Mouse (Mus musculus): ENCODE results near the gene Pik3cb. TPM values are rescaled to one million over a fixed set of nuclear protein-coding genes. Genes with fewer than 3 reads are reported as not detected.

Pik3cb gene
- polyA plus RNA-seq, 1 experiment, result 3.4 TPM

GRCm38 (mm10) chr9:99112409-99112808 is 28.0 kb downstream of the Pik3cb start:
- Histone ChIP-seq H3K4me3 (ENCODE audit: insufficient read depth, poor library complexity, severe bottlenecking) (no peak overlapping the region), H3ac (ENCODE audit: control insufficient read depth, insufficient read length, low read depth) (no peak overlapping the region), H3K36me3 (ENCODE audit: control insufficient read depth, insufficient read depth) (no peaks in the 10 kb centered on the region), H3K27me3 (ENCODE audit: control insufficient read depth, insufficient read depth, insufficient read length) (no peaks in the 10 kb centered on the region), H3K79me3 (ENCODE audit: low read depth) (peaks cover 16% of the 10 kb centered on the region), H3K79me2 (ENCODE audit: control insufficient read depth, insufficient read depth) (peaks cover 79% of the 10 kb centered on the region)
- TF ChIP-seq USF1 (IDR thresholded peaks at IDR 0.05; ENCODE audit: low read depth), result no peak
- no peak for TF ChIP-seq CEBPB (IDR thresholded peaks at IDR 0.05; ENCODE audit: low read depth)
- TF ChIP-seq CTCF (IDR thresholded peaks at IDR 0.05; ENCODE audit: control insufficient read depth, insufficient read depth, insufficient read length), result no peak
- TF ChIP-seq MYOG (IDR thresholded peaks at IDR 0.05; ENCODE audit: control insufficient read depth, extremely low read depth, insufficient read length), result no peak

GRCm38 (mm10) chr9:99111085-99111484 is 29.3 kb downstream of the Pik3cb start:
- Histone ChIP-seq H3K27me3 (ENCODE audit: control insufficient read depth, insufficient read depth, insufficient read length) (no peaks in the 10 kb centered on the region), H3ac (ENCODE audit: control insufficient read depth, insufficient read length, low read depth) (no peak overlapping the region), H3K79me2 (ENCODE audit: control insufficient read depth, insufficient read depth) (peaks cover 79% of the 10 kb centered on the region), H3K4me3 (ENCODE audit: insufficient read depth, poor library complexity, severe bottlenecking) (no peak overlapping the region), H3K79me3 (ENCODE audit: low read depth) (peaks cover 17% of the 10 kb centered on the region), H3K36me3 (ENCODE audit: control insufficient read depth, insufficient read depth) (no peaks in the 10 kb centered on the region)
- TF ChIP-seq MYOD1 (IDR thresholded peaks at IDR 0.05; ENCODE audit: control insufficient read depth, insufficient read length, low read depth) (no peak), FOSL1 (IDR thresholded peaks at IDR 0.05; ENCODE audit: insufficient read depth, low read length, poor library complexity, severe bottlenecking) (no peak), CTCF (IDR thresholded peaks at IDR 0.05; ENCODE audit: control insufficient read depth, insufficient read depth, insufficient read length) (no peak)

- H3K36me3 ChIP-seq (ENCODE audit: control insufficient read depth, insufficient read depth), result no peaks in the 10 kb centered on the region
- H3K4me3 ChIP-seq (ENCODE audit: insufficient read depth, poor library complexity, severe bottlenecking), result no peak overlapping the region
- peaks cover 13% of the 10 kb centered on the region for H3K79me3 ChIP-seq (ENCODE audit: low read depth)
- no peaks in the 10 kb centered on the region for H3K27me3 ChIP-seq (ENCODE audit: control insufficient read depth, insufficient read depth, insufficient read length)
- H3ac ChIP-seq (ENCODE audit: control insufficient read depth, insufficient read length, low read depth), result no peak overlapping the region
- TF ChIP-seq FOSL1 (IDR thresholded peaks at IDR 0.05; ENCODE audit: insufficient read depth, low read length, poor library complexity, severe bottlenecking) (no peak), MYOD1 (IDR thresholded peaks at IDR 0.05; ENCODE audit: control insufficient read depth, insufficient read length, low read depth) (no peak), MAX (IDR thresholded peaks at IDR 0.05) (no peak), USF1 (IDR thresholded peaks at IDR 0.05; ENCODE audit: low read depth) (no peak), CEBPB (IDR thresholded peaks at IDR 0.05; ENCODE audit: low read depth) (no peak), MYOG (IDR thresholded peaks at IDR 0.05; ENCODE audit: control insufficient read depth, extremely low read depth, insufficient read length) (no peak), CTCF (IDR thresholded peaks at IDR 0.05; ENCODE audit: control insufficient read depth, insufficient read depth, insufficient read length) (no peak)
- peaks cover 76% of the 10 kb centered on the region for H3K79me2 ChIP-seq (ENCODE audit: control insufficient read depth, insufficient read depth)
Observed at GRCm38 (mm10) chr9:99110213-99110612, 30.2 kb downstream of the Pik3cb start.

- peaks cover 70% of the 10 kb centered on the region for H3K79me2 ChIP-seq (ENCODE audit: control insufficient read depth, insufficient read depth)
- no peak overlapping the region for H3ac ChIP-seq (ENCODE audit: control insufficient read depth, insufficient read length, low read depth)
- no peaks in the 10 kb centered on the region for H3K27me3 ChIP-seq (ENCODE audit: control insufficient read depth, insufficient read depth, insufficient read length)
- H3K36me3 ChIP-seq (ENCODE audit: control insufficient read depth, insufficient read depth), result peaks cover 4% of the 10 kb centered on the region
- H3K4me3 ChIP-seq (ENCODE audit: insufficient read depth, poor library complexity, severe bottlenecking), result no peak overlapping the region
- TF ChIP-seq FOSL1 (IDR thresholded peaks at IDR 0.05; ENCODE audit: insufficient read depth, low read length, poor library complexity, severe bottlenecking) (no peak), CEBPB (IDR thresholded peaks at IDR 0.05; ENCODE audit: low read depth) (no peak), MAX (IDR thresholded peaks at IDR 0.05) (no peak), CTCF (IDR thresholded peaks at IDR 0.05; ENCODE audit: control insufficient read depth, insufficient read depth, insufficient read length) (no peak), MYOD1 (IDR thresholded peaks at IDR 0.05; ENCODE audit: control insufficient read depth, insufficient read length, low read depth) (no peak), MYOG (IDR thresholded peaks at IDR 0.05; ENCODE audit: control insufficient read depth, extremely low read depth, insufficient read length) (no peak), USF1 (IDR thresholded peaks at IDR 0.05; ENCODE audit: low read depth) (no peak)
- H3K79me3 ChIP-seq (ENCODE audit: low read depth), result peaks cover 11% of the 10 kb centered on the region
Observed at GRCm38 (mm10) chr9:99109585-99109984, 30.8 kb downstream of the Pik3cb start.

- Histone ChIP-seq H3K36me3 (ENCODE audit: control insufficient read depth, insufficient read depth) (peaks cover 8% of the 10 kb centered on the region), H3K79me2 (ENCODE audit: control insufficient read depth, insufficient read depth) (peaks cover 28% of the 10 kb centered on the region), H3K4me3 (ENCODE audit: insufficient read depth, poor library complexity, severe bottlenecking) (no peak overlapping the region), H3ac (ENCODE audit: control insufficient read depth, insufficient read length, low read depth) (no peak overlapping the region), H3K27me3 (ENCODE audit: control insufficient read depth, insufficient read depth, insufficient read length) (no peaks in the 10 kb centered on the region), H3K79me3 (ENCODE audit: low read depth) (peaks cover 8% of the 10 kb centered on the region)
- TF ChIP-seq MAX (IDR thresholded peaks at IDR 0.05), result no peak
- no peak for TF ChIP-seq USF1 (IDR thresholded peaks at IDR 0.05; ENCODE audit: low read depth)
- no peak for TF ChIP-seq MYOG (IDR thresholded peaks at IDR 0.05; ENCODE audit: control insufficient read depth, extremely low read depth, insufficient read length)
- TF ChIP-seq MYOD1 (IDR thresholded peaks at IDR 0.05; ENCODE audit: control insufficient read depth, insufficient read length, low read depth), result no peak
- TF ChIP-seq CTCF (IDR thresholded peaks at IDR 0.05; ENCODE audit: control insufficient read depth, insufficient read depth, insufficient read length), result no peak
Observed at GRCm38 (mm10) chr9:99104449-99104848, 36.0 kb downstream of the Pik3cb start.

GRCm38 (mm10) chr9:99103865-99104264 is 36.6 kb downstream of the Pik3cb start:
- TF ChIP-seq MYOD1 (IDR thresholded peaks at IDR 0.05; ENCODE audit: control insufficient read depth, insufficient read length, low read depth) (no peak), FOSL1 (IDR thresholded peaks at IDR 0.05; ENCODE audit: insufficient read depth, low read length, poor library complexity, severe bottlenecking) (no peak), CEBPB (IDR thresholded peaks at IDR 0.05; ENCODE audit: low read depth) (no peak), USF1 (IDR thresholded peaks at IDR 0.05; ENCODE audit: low read depth) (no peak), MAX (IDR thresholded peaks at IDR 0.05) (no peak), CTCF (IDR thresholded peaks at IDR 0.05; ENCODE audit: control insufficient read depth, insufficient read depth, insufficient read length) (no peak), MYOG (IDR thresholded peaks at IDR 0.05; ENCODE audit: control insufficient read depth, extremely low read depth, insufficient read length) (no peak)
- H3K27me3 ChIP-seq (ENCODE audit: control insufficient read depth, insufficient read depth, insufficient read length), result no peaks in the 10 kb centered on the region
- H3K4me3 ChIP-seq (ENCODE audit: insufficient read depth, poor library complexity, severe bottlenecking), result no peak overlapping the region
- no peak overlapping the region for H3ac ChIP-seq (ENCODE audit: control insufficient read depth, insufficient read length, low read depth)
- H3K79me3 ChIP-seq (ENCODE audit: low read depth), result peaks cover 8% of the 10 kb centered on the region
- peaks cover 8% of the 10 kb centered on the region for H3K36me3 ChIP-seq (ENCODE audit: control insufficient read depth, insufficient read depth)
- H3K79me2 ChIP-seq (ENCODE audit: control insufficient read depth, insufficient read depth), result peaks cover 23% of the 10 kb centered on the region

Measured in C2C12 (cell line).